ENCODE assay signal across 8 mouse cellular contexts in the genomic region with DNA sequence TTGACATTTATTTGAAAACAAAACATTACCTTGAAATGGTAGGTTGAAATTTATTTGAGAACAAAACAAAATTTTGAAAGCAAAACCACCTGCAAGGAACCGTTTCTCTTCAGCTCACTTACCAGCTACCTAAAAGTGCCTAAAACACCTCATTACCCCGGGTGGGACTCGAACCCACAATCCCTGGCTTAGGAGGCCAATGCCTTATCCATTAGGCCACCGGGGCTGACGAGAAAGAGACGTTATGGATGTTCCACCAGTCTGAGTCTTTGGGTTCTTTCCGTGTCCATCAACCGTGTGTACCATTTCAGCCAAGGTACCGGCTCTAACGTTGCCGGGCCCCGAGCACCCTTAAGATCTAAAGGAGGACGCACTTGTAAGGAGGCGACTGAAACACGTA. TPM values are rescaled to one million over a fixed set of nuclear protein-coding genes. Genes with fewer than 3 reads are reported as not detected.
A peak's percentile ranks its signal among the peaks of the same experiment; 100 is the strongest.
DNase-seq lines count a peak whose midpoint lies in the region; ATAC-seq and TF ChIP-seq lines count a peak whose summit lies in the region.

No protein-coding gene starts in this region.

- no peaks in the 10 kb centered on the region for H3K9me3 ChIP-seq in G1E (replicated peaks)
- no peaks in the 10 kb centered on the region for H3K9me3 ChIP-seq in forebrain, embryonic 15.5 days
- H3K9me3 ChIP-seq in neural tube, embryonic 14.5 days (ENCODE audit: control insufficient read depth, low read length): no peaks in the 10 kb centered on the region

- peak overlapping the region; percentile 47 for H3K27ac ChIP-seq in forebrain, embryonic 15.5 days (replicated peaks)
- H3K27ac ChIP-seq in neural tube, embryonic 14.5 days (ENCODE audit: low read depth, low read length): no peak overlapping the region

- TF ChIP-seq CTCF in G1E (IDR thresholded peaks at IDR 0.05; ENCODE audit: low read depth, low read length): no peak

- H3K4me3 ChIP-seq in G1E (ENCODE audit: low read depth, low read length): peak overlapping the region; percentile 73
- peak overlapping the region; percentile 55 for H3K4me3 ChIP-seq in forebrain, embryonic 15.5 days
- peak overlapping the region; percentile 54 for H3K4me3 ChIP-seq in neural tube, embryonic 14.5 days (ENCODE audit: low read depth, low read length)

- under 1% methylated on average over 15 of the region's 15 CpGs for WGBS in forebrain, embryonic 15.5 days
- WGBS in neural tube, embryonic 14.5 days: 2% methylated on average over 15 of the region's 15 CpGs

- peaks cover 52% of the 10 kb centered on the region for H3K4me1 ChIP-seq in G1E (ENCODE audit: insufficient read depth, low read depth, low read length)
- H3K4me1 ChIP-seq in forebrain, embryonic 15.5 days: peaks cover 12% of the 10 kb centered on the region
- 0 out of 2 replicates have a peak, but pooled peaks cover 3% of the 10 kb centered on the region for H3K4me1 ChIP-seq in neural tube, embryonic 14.5 days (ENCODE audit: control insufficient read depth, insufficient read depth, low read length)

- DNase-seq in G1E (ENCODE audit: low spot score): no peak
- DNase-seq in cerebellum, adult 11-12 months: peak; percentile 83
- DNase-seq in heart, postnatal 25 days (ENCODE audit: low spot score): peak; percentile 41
- DNase-seq in layer of hippocampus, adult 18-20 months (ENCODE audit: low spot score in 2 of 2): peak; percentile 79 to 94
- DNase-seq in lung, adult 18-20 months: peak; percentile 82 to 83
- peak; percentile 71 for DNase-seq in testis, postnatal 10 days (ENCODE audit: low spot score)

- intact Hi-C loops in heart, postnatal 25 days (cut with DNase I): loop anchor here (10.0 kb wide), 1 partner anchor 354 kb away; a partner anchor contains a TSS

- peaks cover 3% of the 10 kb centered on the region for H3K27me3 ChIP-seq in G1E (ENCODE audit: insufficient read depth, low read length)
- no peaks in the 10 kb centered on the region for H3K27me3 ChIP-seq in forebrain, embryonic 15.5 days
- no peaks in the 10 kb centered on the region for H3K27me3 ChIP-seq in neural tube, embryonic 14.5 days (ENCODE audit: control insufficient read depth, insufficient read depth, low read length)

- ATAC-seq in G1E (ENCODE audit: extremely low read depth, insufficient number of reproducible peaks, low FRiP score, poor library complexity, severe bottlenecking): peak; percentile 32
- ATAC-seq in forebrain, embryonic 15.5 days (replicated peaks): peak; percentile 3; the same call in 1 of the 2 replicates
- peak; percentile 8 for ATAC-seq in neural tube, embryonic 14.5 days (ENCODE audit: low read depth)

- peak overlapping the region; percentile 84 for H3K4me2 ChIP-seq in forebrain, embryonic 15.5 days (replicated peaks)
- peak overlapping the region; percentile 76 for H3K4me2 ChIP-seq in neural tube, embryonic 14.5 days (ENCODE audit: low read depth, low read length)

- peak overlapping the region; percentile 35 for H3K9ac ChIP-seq in forebrain, embryonic 15.5 days (replicated peaks)
- 0 out of 2 replicates have a peak overlapping the region, but pooled peaks have one; percentile 17 for H3K9ac ChIP-seq in neural tube, embryonic 14.5 days (replicated peaks; ENCODE audit: low read depth, low read length)

- no peaks in the 10 kb centered on the region for H3K36me3 ChIP-seq in G1E (replicated peaks)
- no peaks in the 10 kb centered on the region for H3K36me3 ChIP-seq in forebrain, embryonic 15.5 days
- H3K36me3 ChIP-seq in neural tube, embryonic 14.5 days (ENCODE audit: control insufficient read depth, insufficient read depth, low read length): no peaks in the 10 kb centered on the region

RNA-seq across cellular contexts. Expression of a gene that starts 15.4 kb away (rescaled TPM):
- 1.4 and 4.4 TPM in 2 replicates for total RNA-seq in G1E (2014; fragmentation: Nextera tagmentation)
- 4.2 and 5.3 TPM in 2 replicates for total RNA-seq in G1E (2017)
- 7.3 and 9.2 TPM in 2 replicates for polyA plus RNA-seq in G1E (2012)
- polyA plus RNA-seq in forebrain, embryonic 15.5 days (2015; fragmentation: Nextera tagmentation; extraction: Ambion mirVana): 21.0 and 21.5 TPM in 2 replicates
- 1 to 10 TPM; 4.7 to 6.2 TPM for total RNA-seq in heart, postnatal 25 days (2021)
- 1 to 10 TPM; 7.9 to 8.0 TPM for total RNA-seq in layer of hippocampus, adult 18-20 months (2021)
- 16.9 and 19.8 TPM in 2 replicates for polyA plus RNA-seq in neural tube, embryonic 14.5 days (2014; fragmentation: Nextera tagmentation; extraction: Ambion mirVana)

RNA-seq across cellular contexts. Expression of a gene that starts 50.7 kb away (rescaled TPM):
- total RNA-seq in G1E (2014; fragmentation: Nextera tagmentation): not detected in 2 replicates
- not detected in 2 replicates for total RNA-seq in G1E (2017)
- polyA plus RNA-seq in G1E (2012): 0.12 and 0.14 TPM in 2 replicates
- 26.9 and 30.2 TPM in 2 replicates for polyA plus RNA-seq in forebrain, embryonic 15.5 days (2015; fragmentation: Nextera tagmentation; extraction: Ambion mirVana)
- 1 to 10 TPM; 3.4 to 4.8 TPM for total RNA-seq in heart, postnatal 25 days (2021)
- total RNA-seq in layer of hippocampus, adult 18-20 months (2021): 10 to 100 TPM; 28.0 to 29.6 TPM
- polyA plus RNA-seq in neural tube, embryonic 14.5 days (2014; fragmentation: Nextera tagmentation; extraction: Ambion mirVana): 26.6 TPM in 2 replicates

RNA-seq across cellular contexts. Expression of a gene that starts 52.0 kb away (rescaled TPM):
- total RNA-seq in G1E (2014; fragmentation: Nextera tagmentation) (0.29 and 0.45 TPM in 2 replicates), G1E (2017) (0.12 and 0.44 TPM in 2 replicates)
- 0.09 and 0.10 TPM in 2 replicates for polyA plus RNA-seq in G1E (2012)
- not detected in 2 replicates for polyA plus RNA-seq in forebrain, embryonic 15.5 days (2015; fragmentation: Nextera tagmentation; extraction: Ambion mirVana)
- total RNA-seq in heart, postnatal 25 days (2021): not detected
- total RNA-seq in layer of hippocampus, adult 18-20 months (2021): not detected
- not detected in 2 replicates for polyA plus RNA-seq in neural tube, embryonic 14.5 days (2014; fragmentation: Nextera tagmentation; extraction: Ambion mirVana)

Comparison
In these comparisons a context has a peak if more than half of its experiments do, and no peak if none do; other contexts are left out.
1. RNA of a gene that starts 50.7 kb away (total RNA-seq): 28.0 to 29.6 TPM in layer of hippocampus, adult 18-20 months; 3.4 to 4.8 TPM in heart, postnatal 25 days and not detected in G1E; every median in the first group is over 4 times any median in the second.
2. Peak in every context shown above with its lines, with median percentiles within 50 percentile points of each other: ATAC-seq and H3K4me3 ChIP-seq.